Mouse (Mus musculus): ENCODE measurements around the gene Orai3.

- TF ChIP-seq CTCF (IDR thresholded peaks at IDR 0.05; ENCODE audit: low read depth) (no peak), EP300 (IDR thresholded peaks at IDR 0.05; ENCODE audit: low read depth) (no peak)
These were observed 43.7 kb upstream of the Orai3 start for GRCm38 (mm10) chr7:127725924-127726323.

All from liver, postnatal 0 days (tissue).